Mouse (Mus musculus) spleen, postnatal 4 days (tissue): ENCODE data around the gene Hyal3.
"Not testable (repeated sequence)": the region's sequence is repeated elsewhere in the genome, so short reads cannot be mapped to it uniquely, and the experiment has no call there.

Experiments used
- DNase-seq, 2 experiments: peaks; one replicate each; pipeline ENCODE4 v3.0.0; 2022; ENCODE audit warnings: low spot score in 2 of 2

Hyal3 gene

DNA sequence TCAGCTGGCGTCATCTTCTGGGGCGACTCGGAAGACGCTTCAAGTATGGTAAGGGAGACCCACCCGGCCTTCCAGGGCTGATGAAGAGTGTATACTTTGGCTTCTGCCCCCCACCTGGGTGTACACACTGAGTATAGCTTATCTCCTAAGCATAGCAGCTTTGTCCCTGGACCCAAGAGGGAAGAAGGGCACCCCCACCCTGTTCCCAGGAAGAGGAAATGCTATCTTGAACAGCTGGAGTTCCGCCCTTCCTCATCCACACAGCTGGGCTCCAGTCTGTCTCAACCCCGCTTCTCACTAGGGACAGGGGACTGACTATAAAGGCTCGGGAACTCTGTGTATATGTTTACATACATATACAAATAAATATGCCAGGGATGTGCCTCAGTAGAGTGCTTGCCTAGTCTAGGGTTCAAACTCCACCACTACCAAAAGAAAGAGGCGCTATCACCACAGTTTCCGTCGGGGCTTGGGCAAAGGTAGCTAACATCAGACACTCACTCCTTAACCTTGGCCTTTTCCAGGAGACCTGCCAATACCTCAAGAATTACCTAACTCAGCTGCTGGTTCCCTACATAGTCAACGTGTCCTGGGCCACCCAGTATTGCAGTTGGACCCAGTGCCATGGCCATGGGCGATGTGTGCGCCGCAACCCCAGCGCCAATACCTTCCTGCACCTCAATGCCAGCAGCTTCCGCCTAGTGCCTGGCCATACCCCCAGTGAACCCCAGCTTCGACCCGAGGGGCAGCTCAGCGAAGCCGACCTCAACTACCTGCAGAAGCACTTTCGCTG, 8.9 kb upstream of the Hyal3 start:
- no peak for DNase-seq

DNA sequence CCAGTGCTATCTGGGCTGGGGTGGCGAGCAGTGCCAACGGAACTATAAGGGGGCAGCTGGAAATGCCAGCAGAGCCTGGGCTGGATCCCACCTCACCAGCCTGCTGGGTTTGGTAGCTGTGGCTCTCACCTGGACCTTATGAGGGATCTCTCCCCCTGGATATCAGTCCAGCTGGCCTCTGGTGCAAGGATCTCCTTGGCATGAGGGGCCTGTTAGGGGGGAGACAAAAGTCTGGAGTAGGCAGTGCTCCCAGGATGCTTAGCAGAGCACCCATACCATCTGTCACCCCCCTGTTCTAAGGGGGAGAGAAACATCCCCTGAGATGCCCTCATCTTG, 8.3 kb upstream of the Hyal3 start:
- no peak for DNase-seq

DNA sequence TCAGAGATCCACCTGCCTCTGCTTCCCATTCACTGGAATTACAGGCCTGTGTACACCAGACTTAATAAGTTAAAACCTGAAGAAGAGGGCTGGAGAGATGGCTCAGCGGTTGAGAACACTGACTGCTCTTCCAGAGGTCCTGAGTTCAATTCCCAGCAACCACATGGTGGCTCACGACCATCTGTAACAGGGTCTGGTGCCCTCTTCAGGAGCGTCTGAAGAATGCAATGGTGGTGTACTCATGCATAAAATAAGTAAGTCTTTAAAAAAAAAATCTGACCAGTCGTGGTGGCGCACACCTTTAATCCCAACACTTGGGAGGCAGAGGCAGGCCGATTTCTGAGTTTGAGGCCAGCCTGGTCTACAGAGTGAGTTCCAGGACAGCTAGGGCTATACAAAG, 6.8 kb upstream of the Hyal3 start:
- DNase-seq = not testable (repeated sequence)

DNA sequence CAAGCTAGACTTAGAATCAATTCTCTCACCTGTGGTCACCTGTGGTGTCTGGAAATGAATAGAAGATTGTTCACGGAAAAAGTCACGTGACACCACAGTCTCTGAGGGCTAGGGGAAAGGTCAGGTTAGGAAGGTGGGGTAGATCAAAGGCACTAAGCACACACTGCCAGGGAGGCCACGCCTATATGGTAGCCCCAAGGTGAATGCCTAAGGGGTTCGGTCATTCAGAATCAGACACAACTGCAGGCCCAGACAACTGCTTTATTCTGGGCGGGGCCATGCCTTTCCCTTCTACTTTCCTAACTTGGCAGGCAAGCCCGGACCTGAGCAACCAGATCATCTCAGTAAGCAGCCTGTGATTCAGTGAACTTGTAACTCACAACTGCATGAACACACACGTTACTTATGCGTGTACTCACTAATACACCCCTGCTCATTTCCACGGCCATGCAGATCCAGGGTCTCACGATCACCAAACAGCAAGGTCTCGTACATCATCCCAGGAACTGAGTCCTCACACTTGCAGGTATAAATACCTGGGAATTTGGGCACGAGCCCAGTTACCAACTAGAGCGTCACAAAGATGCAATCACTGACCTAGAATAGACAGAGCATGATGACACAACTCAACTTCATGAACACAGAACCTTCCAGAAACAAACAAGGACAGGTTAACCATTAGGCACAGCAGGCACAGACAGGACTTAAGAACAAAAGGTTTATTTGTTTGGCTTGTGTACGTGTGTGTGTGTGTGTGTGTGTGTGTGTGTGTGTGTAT, 4.8 kb upstream of the Hyal3 start:
- no peak for DNase-seq

DNA sequence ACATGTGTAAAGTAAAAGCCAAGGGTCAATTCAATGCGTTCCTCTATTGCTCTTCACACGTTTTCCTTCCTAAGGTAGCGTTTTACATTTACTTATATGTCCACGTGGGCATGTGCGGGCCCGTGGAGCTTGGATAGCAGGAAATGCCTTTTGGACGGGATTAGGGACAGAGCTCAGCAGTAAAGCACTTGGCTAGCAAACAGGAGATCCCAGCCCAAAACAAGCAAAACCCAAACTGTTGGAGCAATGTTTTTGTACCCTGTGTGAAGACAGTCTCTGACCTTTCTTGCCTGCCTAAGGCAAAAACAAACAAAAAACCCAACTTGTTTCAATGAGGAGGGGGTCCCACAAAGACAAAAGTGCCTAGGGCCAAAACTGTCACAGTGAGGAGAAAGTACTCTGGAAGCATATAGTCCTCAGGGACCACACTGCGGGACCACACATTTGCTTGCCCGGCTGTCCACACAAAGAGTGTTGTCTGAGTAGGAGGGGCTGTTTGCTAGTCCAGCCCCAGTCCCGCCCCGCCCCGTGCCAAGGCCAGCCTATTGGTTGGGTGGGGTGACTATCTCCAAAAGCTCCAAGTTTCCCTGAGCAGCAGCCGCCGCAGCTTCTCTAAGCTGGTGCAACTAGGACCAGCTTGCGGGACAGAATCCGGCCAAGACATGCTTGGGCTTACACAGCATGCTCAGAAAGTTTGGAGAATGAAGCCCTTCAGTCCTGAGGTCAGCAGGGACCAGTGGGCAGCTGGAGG, 4.1 kb upstream of the Hyal3 start, which contains the start of gene Hyal1:
Gene Hyal1, plus strand, starts transcription at position 571 of the 751 bp plus-strand sequence.
- DNase-seq = peak; percentile 84 to 89

DNA sequence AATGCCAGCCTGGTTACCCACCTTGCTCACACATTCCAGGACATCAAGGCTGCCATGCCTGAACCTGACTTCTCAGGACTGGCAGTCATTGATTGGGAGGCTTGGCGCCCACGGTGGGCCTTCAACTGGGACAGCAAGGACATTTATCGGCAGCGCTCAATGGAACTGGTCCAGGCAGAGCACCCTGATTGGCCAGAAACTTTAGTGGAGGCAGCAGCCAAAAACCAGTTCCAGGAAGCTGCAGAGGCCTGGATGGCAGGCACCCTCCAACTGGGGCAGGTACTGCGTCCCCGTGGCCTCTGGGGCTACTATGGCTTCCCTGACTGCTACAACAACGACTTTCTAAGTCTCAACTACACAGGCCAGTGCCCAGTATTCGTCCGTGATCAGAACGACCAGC, 2.7 kb upstream of the Hyal3 start:
- no peak for DNase-seq

DNA sequence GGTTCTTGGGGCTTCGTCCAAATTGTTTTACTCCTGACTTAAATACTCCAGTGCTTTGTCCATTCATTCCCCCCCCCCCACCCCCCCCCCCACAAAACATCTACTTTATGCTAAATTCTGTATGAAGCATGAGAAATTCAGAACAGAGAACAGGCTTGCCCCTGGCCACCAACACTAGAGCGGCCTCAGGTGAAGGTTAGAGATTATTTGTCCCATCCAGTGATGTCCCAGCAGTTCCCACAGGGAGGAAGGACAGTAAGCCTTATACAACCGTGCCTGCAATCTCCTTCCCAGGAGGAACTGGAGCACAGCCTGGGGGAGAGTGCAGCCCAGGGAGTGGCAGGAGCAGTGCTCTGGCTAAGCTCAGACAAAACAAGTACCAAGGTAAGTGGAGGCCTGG, 2.0 kb upstream of the Hyal3 start, which contains the start of gene Naa80:
Gene Naa80, plus strand, starts transcription at position 301 of the 400 bp plus-strand sequence.
- DNase-seq = no peak

DNA sequence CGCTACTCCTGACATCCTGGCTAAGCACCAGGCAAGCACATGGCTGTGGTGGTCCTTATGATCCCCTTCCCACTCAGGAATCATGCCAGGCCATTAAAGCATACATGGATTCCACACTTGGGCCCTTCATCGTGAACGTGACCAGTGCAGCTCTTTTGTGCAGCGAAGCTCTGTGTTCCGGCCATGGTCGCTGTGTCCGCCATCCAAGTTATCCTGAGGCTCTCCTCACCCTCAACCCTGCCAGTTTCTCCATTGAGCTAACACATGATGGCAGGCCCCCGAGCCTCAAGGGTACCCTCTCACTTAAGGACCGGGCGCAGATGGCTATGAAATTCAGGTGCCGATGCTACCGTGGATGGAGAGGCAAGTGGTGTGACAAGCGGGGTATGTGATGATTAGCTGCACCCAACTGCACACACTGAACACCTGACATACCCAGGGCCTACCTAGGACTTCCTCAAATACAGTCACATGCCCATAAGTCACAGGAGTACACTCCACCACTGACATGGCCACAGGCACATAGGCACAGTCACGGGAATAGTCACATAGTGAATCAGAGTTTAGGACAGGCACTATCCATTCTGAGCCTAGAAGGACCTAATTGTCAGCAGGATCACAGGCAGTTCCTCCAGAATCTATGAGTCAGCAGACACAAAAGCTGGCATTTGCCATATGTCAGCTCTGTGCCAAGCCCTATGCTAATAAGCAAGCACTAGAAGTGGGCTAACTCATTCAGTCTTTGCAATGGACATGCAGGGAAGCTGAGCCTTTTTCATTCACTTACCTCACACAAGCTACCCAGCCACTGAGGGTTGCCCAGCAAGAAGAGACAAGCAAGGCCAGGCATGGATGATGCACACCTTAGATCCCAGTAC, 1.4 kb upstream of the Hyal3 start:
- no peak for DNase-seq

DNA sequence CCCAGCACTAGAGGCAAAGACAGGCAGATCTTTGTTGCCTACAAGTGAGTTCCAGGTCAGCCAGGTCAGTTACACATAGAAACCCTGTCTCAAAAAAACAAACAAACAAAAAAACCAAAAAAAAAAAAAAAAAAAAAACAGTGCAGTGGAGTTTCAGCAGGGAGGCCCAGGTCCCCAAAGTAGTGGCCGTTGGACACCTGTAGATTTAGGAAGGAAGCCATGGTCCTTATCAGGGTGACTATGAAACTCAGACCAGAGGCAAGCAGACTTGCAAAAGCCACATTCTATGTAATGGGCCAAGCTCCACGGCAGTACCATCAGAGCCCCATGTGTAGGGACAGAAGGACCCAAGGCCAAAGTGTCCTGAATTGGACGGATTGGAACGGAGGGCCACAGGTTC, 966 bp downstream of the Hyal3 start:
- no peak for DNase-seq

DNA sequence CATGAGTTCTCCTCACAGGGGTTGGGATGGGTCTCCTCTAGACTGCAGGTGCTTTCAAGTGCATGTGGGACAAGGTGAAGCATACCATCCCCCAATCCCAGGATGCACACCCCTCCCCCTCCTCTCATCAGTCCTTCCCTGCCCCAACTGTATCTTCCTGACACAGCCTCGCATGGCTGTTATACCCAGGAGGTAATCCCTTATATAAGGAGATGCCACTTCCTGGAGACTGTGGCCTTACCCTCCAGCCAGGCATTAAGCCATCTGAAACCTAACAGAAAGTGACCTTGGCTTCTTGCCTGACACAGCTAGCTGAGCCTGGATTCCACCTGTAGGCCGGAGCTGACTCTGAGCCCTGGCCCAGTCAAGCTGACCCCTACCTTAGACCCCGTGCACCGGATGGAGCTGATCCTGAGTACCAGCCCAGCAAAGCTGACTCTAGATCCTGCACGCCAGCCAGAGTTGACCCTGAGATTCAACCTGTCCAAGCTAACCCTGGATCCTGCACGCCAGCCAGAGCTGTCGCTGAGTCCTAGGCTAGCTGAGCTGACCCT, 2.0 kb downstream of the Hyal3 start:
- no peak for DNase-seq

DNA sequence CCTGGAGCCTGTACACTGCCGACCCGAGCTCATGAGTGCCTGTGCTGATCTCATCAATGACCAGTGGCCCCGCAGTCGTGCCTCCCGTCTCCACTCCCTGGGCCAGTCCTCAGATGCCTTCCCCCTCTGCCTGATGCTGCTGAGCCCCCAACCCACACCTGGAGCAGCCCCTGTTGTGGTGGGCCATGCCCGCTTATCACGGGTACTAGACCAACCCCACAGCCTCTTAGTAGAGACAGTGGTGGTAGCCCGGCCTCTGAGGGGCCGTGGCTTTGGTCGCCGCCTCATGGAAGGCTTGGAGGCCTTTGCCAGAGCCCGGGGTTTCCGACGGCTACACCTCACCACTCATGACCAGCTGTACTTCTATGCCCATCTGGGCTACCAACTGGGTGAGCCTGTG, 2.6 kb downstream of the Hyal3 start:
- no peak for DNase-seq

DNA sequence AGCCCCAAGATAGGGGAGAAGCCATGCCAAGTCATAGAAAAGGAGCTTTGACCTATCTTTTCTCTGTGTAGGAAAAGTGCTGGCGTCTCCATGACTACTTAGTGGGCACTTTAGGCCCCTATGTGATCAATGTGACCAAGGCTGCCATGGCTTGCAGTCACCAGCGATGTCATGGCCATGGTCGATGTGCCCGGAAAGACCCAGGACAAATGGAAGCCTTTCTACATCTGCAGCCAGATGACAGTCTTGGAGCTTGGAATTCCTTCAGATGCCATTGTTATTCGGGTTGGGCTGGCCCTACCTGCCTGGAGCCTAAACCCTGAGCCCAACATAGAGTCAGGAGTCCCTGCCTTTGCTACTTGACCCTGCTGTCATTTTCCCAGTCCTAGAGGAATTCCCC, 5.9 kb downstream of the Hyal3 start:
- no peak for DNase-seq

DNA sequence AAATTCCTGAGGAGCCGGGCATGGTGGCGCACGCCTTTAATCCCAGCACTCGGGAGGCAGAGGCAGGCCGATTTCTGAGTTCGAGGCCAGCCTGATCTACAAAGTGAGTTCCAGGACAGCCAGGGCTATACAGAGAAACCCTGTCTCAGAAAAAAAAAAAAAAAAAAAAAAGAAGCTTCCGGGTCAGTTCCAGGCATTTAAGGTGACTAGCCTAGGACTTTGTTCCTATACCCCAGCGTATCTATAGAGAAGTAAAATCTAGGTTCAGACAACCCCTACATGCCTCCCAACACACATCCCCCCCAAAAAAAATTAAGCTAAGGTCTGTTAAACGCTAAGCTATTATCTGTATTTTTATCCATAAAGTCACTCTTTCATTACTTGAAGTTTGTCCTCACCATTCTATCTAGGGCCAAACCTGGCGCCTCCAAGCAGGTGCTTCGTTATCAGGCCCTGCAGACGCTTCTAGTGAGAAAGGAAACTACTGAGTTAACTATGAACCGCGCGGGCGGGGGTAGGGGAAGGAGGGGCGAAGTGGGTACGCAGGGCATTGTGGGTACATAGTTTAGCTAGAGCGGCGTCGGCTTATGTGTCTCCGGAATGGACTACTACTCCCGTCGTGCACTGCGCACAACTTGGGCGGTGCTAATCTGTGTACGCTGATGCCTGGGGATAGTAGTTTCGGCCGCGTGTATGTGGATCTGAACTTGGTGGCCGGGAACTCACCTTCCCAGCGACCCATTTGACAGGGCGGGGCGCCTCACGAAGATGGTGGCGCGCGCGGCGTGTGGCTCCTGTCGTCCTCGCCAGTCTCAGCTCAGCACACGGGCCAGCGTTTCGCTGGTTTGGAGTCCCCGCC, 6.6 kb downstream of the Hyal3 start, which contains the start of gene Ifrd2:
Gene Ifrd2, plus strand, starts transcription at position 669 of the 859 bp plus-strand sequence.
- peak; percentile 97 to 98 for DNase-seq

DNA sequence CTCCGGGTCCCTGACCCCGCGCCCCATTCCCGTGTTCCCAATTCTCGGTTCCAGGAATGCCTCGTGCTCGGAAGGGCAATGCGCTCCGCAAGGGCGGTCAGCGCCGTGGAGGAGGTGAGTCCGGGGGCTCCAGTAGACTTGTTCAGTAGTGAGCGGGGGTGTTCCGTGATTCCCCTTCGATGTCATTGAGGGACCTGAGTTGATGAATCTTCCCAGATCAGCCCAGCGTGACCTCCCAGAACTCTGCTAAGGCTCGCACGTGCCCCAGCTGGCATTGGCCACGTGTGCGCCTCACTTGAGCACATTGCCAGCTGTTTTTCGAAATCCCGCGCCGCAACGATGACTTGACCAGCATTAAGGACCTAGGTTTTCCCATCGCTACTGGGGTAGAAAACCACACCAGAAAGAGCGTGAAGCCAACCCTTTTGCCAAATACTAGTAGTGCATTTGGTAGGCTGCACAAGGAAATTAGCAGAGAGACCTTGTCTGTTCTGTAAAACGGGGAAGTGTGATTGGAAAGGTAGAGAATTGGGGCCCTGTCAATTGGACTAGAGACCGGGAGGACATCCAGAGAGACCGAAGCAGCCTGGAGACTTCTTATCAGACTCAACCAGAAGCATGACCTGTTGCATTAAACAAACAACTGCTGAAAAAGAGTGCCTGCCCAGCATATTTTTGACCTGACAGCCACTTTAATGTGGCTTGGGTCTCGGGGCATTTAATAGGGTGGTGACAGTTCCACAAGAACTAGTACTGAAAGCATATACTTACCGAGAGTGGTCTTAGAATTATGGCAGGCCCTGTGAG, 7.4 kb downstream of the Hyal3 start:
- peak in 1 of 2 experiments; percentile 59 for DNase-seq

DNA sequence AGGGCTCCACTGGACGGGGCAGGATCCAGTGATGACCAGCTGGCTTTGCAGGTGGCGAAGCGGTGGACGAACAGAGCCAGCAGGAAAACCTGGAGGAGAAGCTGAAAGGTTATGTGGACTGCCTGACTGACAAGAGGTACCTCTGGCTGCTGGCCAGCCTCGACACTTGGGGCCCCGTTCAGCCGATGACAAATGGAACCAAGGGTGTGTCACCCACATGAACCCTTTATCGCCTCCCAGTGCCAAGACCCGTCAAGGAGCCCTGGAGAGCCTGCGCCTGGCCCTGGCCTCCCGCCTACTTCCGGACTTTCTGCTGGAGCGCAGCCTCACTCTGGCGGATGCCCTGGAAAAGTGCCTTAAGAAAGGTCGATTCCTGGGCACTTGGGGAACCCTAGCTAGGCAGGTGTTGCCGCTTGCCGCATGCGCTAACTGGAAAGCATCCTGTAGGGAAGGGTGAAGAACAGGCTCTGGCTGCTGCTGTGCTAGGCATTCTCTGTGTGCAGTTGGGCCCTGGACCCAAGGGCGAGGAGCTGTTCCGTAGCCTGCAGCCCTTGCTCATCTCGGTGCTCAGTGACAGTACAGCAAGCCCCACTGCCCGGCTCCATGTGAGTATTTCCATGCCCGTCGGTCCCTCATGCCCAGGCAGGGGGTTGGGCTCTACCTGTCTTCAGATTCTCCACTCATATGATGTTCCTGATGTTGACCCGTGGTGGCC, 9.6 kb downstream of the Hyal3 start:
- peak; percentile 83 to 85 for DNase-seq

DNA sequence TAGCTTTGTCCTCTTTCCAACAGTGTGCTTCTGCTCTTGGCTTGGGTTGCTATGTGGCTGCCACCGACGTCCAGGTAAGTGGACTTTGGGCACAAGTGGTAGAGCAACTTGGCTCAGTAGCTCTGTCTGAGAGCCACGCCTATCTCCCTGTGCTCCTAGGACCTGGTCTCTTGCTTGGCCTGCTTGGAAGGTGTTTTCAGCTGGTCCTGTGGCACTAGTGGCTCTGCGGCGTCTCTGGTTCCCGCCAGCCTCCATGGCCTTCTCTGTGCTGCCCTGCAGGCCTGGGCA, 10.1 kb downstream of the Hyal3 start:
- DNase-seq = no peak

DNA sequence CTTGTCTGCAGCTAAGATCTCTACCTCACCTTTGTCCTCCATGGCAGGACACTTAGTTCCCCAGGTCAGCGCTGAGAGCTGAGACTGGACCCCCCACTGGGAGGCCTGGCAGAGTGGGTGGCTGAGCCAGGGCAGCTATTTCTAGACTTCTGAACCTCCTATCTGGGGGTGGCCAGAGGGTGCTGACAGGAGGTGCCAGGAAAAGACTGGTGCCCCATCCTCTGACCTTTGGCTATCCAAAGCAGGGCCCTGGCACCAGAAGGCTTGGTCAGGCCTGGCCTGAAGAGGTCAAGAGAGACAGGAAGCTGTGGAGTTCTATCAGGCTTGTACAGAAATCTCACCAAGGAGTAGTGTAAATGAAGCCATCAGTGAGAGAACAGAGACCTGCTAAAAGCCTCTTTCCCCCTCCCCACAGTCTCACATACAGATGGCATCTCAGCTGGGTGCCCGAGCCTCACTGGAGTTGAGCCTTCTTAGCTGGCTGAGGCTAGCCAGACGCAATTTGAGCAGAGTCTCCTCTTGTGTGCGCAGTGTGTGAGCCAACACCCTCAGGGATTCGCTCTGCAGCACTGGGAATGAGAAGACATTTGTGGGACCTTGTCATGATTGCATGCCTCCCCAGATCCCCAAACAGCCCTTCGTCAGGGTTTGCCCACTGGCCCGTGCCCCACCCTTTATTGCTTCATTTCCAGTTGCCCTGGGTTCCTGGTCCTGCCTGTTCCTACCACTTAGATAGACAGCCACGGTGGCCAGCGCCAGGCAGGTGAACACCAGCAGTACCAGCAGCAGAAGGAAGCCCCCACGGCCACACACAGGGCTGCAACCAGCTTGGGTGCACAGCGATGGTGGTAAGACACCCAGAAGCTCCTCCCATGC, 12.7 kb downstream of the Hyal3 start:
- no peak for DNase-seq
